ENCODE assay signal across 9 mouse cellular contexts in genomic region chr4:118289266-118289665, GRCm38 (mm10). TPM values are rescaled to one million over a fixed set of nuclear protein-coding genes. Genes with fewer than 3 reads are reported as not detected.
DNase-seq lines count a peak whose midpoint lies in the region; ATAC-seq and TF ChIP-seq lines count a peak whose summit lies in the region.
"Had no signal": no experiment of that assay in that cellular context is flagged by ENCODE, and none has a peak within 500 bp of the region (broad histone marks: within the 10 kb centered on the region; RNA-seq: fewer than 3 reads in every experiment).

No protein-coding gene starts in this region.

- TF ChIP-seq POLR2A in cortical plate, adult 2 months (IDR thresholded peaks at IDR 0.05; ENCODE audit: extremely low read depth, insufficient read depth, low read length), result no peak

- DNase-seq in heart, postnatal 14 days, result no peak
- DNase-seq in hindbrain, postnatal 0 days (ENCODE audit: low spot score), result no peak
- no peak for DNase-seq in embryo, embryonic 9.5 days (ENCODE audit: extremely low spot score)
- no peak for DNase-seq in urinary bladder, postnatal 25 days (ENCODE audit: low spot score)
- DNase-seq in left cerebral cortex, adult 11 months (ENCODE audit: low spot score), result no peak
- DNase-seq: adrenal gland, postnatal 14 days had no signal

- no peak for ATAC-seq in heart, embryonic 13.5 days (ENCODE audit: extremely low read depth, insufficient number of reproducible peaks, low FRiP score, low TSS enrichment)
- ATAC-seq in hindbrain, postnatal 0 days, result no peak
- ATAC-seq in midbrain, embryonic 16.5 days, result no peak

- H3K4me3 ChIP-seq in heart, embryonic 13.5 days, result peak overlapping the region; percentile 86
- H3K4me3 ChIP-seq in cortical plate, adult 2 months (ENCODE audit: insufficient read depth, low read length), result peak overlapping the region; percentile 39; the same call in 1 of the 2 replicates
- peak overlapping the region; percentile 79 for H3K4me3 ChIP-seq in hindbrain, postnatal 0 days (ENCODE audit: low read length)
- H3K4me3 ChIP-seq in midbrain, embryonic 16.5 days (ENCODE audit: low read depth, low read length), result peak overlapping the region; percentile 80

- H3K4me1 ChIP-seq in heart, embryonic 13.5 days, result peaks cover 40% of the 10 kb centered on the region
- no peaks in the 10 kb centered on the region for H3K4me1 ChIP-seq in cortical plate, adult 2 months (ENCODE audit: control insufficient read depth, insufficient read depth, low read length)
- peaks cover 13% of the 10 kb centered on the region for H3K4me1 ChIP-seq in hindbrain, postnatal 0 days (ENCODE audit: insufficient read depth, low read length)
- H3K4me1 ChIP-seq in midbrain, embryonic 16.5 days (ENCODE audit: control insufficient read depth, insufficient read depth, low read length), result peaks cover 28% of the 10 kb centered on the region

- H3K27ac ChIP-seq in heart, embryonic 13.5 days (replicated peaks), result no peak overlapping the region
- no peak overlapping the region for H3K27ac ChIP-seq in cortical plate, adult 2 months (ENCODE audit: insufficient read depth, low read length)
- peak overlapping the region; percentile 85; the same call in 1 of the 2 replicates for H3K27ac ChIP-seq in hindbrain, postnatal 0 days
- H3K27ac ChIP-seq in midbrain, embryonic 16.5 days (ENCODE audit: low read length), result no peak overlapping the region

- peaks cover 19% of the 10 kb centered on the region for H3K36me3 ChIP-seq in heart, embryonic 13.5 days
- H3K36me3 ChIP-seq in hindbrain, postnatal 0 days (ENCODE audit: insufficient read depth, low read length), result no peaks in the 10 kb centered on the region
- H3K36me3 ChIP-seq in midbrain, embryonic 16.5 days (ENCODE audit: control insufficient read depth, insufficient read depth, low read length), result 0 out of 2 replicates have a peak, but pooled peaks cover under 1% of the 10 kb centered on the region

- H3K9me3 ChIP-seq in heart, embryonic 13.5 days, result no peaks in the 10 kb centered on the region
- no peaks in the 10 kb centered on the region for H3K9me3 ChIP-seq in hindbrain, postnatal 0 days (ENCODE audit: low read length)
- H3K9me3 ChIP-seq in midbrain, embryonic 16.5 days (replicated peaks; ENCODE audit: control insufficient read depth, low read length, poor library complexity, severe bottlenecking), result no peaks in the 10 kb centered on the region

- H3K4me2 ChIP-seq in heart, embryonic 13.5 days, result peak overlapping the region; percentile 84
- peak overlapping the region; percentile 87 for H3K4me2 ChIP-seq in hindbrain, postnatal 0 days (ENCODE audit: low read depth, low read length)
- peak overlapping the region; percentile 91 for H3K4me2 ChIP-seq in midbrain, embryonic 16.5 days (ENCODE audit: low read length)

- WGBS in heart, embryonic 13.5 days, result 54% methylated on average over 5 of the region's 5 CpGs
- 34% methylated on average over 5 of the region's 5 CpGs for WGBS in hindbrain, postnatal 0 days
- WGBS in midbrain, embryonic 16.5 days, result 37% methylated on average over 5 of the region's 5 CpGs

- H3K9ac ChIP-seq in heart, embryonic 13.5 days, result peak overlapping the region; percentile 96
- H3K9ac ChIP-seq in hindbrain, postnatal 0 days (replicated peaks; ENCODE audit: low read length), result peak overlapping the region; percentile 88; the same call in 1 of the 2 replicates
- peak overlapping the region; percentile 93 for H3K9ac ChIP-seq in midbrain, embryonic 16.5 days (ENCODE audit: low read depth, low read length)

- intact Hi-C loops in heart, postnatal 14 days (cut with DNase I), result no loop called here

- peaks cover 3% of the 10 kb centered on the region; the same call in 1 of the 2 replicates for H3K27me3 ChIP-seq in heart, embryonic 13.5 days (replicated peaks)
- H3K27me3 ChIP-seq in hindbrain, postnatal 0 days (ENCODE audit: insufficient read depth, low read length), result no peaks in the 10 kb centered on the region
- H3K27me3 ChIP-seq in midbrain, embryonic 16.5 days (ENCODE audit: control insufficient read depth, insufficient read depth, low read depth, low read length), result no peaks in the 10 kb centered on the region

- no peak for TF ChIP-seq CTCF in cortical plate, adult 2 months (IDR thresholded peaks at IDR 0.05; ENCODE audit: extremely low read depth, insufficient read depth, low read length)
- no peak for TF ChIP-seq CTCF in hindbrain, postnatal 0 days (IDR thresholded peaks at IDR 0.05; ENCODE audit: low read depth)

RNA-seq across cellular contexts. Expression of gene Ptprf, which starts 1.9 kb away (rescaled TPM):
- 24.0 and 26.9 TPM in 2 replicates for polyA plus RNA-seq in heart, embryonic 13.5 days (2015; fragmentation: Nextera tagmentation; extraction: Ambion mirVana)
- total RNA-seq in heart, postnatal 14 days (2021), result 10 to 100 TPM; 13.0 to 16.4 TPM
- polyA plus RNA-seq in cortical plate, adult 2 months (2012; rRNA removed), result 39.9 and 42.3 TPM in 2 replicates
- 178 and 196 TPM in 2 replicates for total RNA-seq in hindbrain, postnatal 0 days (2014; rRNA removed)
- polyA plus RNA-seq in hindbrain, postnatal 0 days (2015; fragmentation: Nextera tagmentation; extraction: Ambion mirVana), result 39.2 and 44.4 TPM in 2 replicates
- polyA plus RNA-seq in midbrain, embryonic 16.5 days (2015; fragmentation: Nextera tagmentation; extraction: Ambion mirVana), result 78.9 and 85.5 TPM in 2 replicates
